Mouse (Mus musculus): Measurements from ENCODE around the gene Bloc1s4. TPM values are rescaled to one million over a fixed set of nuclear protein-coding genes. Genes with fewer than 3 reads are reported as not detected.
A peak's percentile ranks its signal among the peaks of the same experiment; 100 is the strongest.

Bloc1s4 gene
- polyA plus RNA-seq, 1 experiment from 2014 or later = 24.9 TPM

DNA sequence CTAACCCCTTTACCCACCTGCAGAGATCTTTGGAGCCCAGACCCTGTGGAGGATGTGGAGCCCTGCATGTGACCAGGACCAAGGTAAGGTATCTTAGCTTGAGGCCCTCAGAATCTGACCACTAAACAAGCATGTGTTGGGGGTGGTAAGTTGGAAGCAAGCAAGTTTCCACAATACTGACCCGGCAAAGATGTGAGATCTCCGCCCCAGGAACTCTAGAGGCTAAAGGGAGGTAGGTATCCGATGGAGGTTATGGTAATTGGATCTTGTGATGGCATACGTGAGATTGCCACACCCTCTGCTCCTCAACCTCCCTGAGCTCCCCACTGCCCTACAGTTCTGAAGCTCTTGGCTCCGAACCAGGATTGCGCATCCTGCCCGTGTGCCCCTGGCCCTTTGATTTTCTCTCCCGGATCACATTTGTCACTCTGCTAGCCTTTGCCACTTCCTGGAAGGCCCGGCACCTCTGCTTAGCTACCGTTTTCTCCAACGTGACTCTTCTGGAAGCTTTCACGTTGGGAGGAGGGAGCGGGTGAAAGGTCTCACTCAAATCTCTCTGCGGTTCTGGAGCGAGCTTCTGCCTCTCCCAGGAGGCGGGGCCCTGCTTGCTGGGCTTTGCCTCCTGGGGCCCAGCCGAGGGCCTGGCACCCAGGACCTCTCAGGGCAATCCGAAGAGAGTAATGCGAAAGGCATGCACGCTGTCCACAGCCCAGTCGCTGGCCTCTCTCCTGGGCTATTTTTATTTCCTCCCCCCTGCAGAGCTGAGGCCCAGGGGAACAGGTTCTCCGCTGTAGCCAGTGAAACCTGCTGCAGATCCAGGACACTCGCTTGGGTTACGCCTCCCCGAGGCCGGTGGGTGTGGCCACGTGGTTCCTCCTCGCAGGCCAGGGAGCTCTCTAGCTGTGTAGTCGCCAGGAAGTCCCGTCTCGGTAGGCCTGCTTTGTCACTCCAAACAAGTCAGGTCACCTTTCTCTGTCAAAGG, 35.6 kb downstream of the Bloc1s4 start:
- 5% methylated on average over 31 of the region's 31 CpGs for WGBS
- Histone ChIP-seq H3K4me3 (ENCODE audit: low read length) (peak overlapping the region; percentile 41), H3K27me3 (ENCODE audit: insufficient read depth, low read length) (no peaks in the 10 kb centered on the region), H3K36me3 (ENCODE audit: insufficient read depth, low read length) (no peaks in the 10 kb centered on the region), H3K27ac (ENCODE audit: low read length) (peak overlapping the region; percentile 85), H3K4me2 (replicated peaks; ENCODE audit: low read depth, low read length) (peak overlapping the region; percentile 74), H3K9ac (replicated peaks; ENCODE audit: low read length) (peak overlapping the region; percentile 61), H3K4me1 (ENCODE audit: insufficient read depth, low read length) (peaks cover 11% of the 10 kb centered on the region), H3K9me3 (ENCODE audit: low read length) (no peaks in the 10 kb centered on the region)
- ATAC-seq (ENCODE audit: low FRiP score, low TSS enrichment) = peak; percentile 96

DNA sequence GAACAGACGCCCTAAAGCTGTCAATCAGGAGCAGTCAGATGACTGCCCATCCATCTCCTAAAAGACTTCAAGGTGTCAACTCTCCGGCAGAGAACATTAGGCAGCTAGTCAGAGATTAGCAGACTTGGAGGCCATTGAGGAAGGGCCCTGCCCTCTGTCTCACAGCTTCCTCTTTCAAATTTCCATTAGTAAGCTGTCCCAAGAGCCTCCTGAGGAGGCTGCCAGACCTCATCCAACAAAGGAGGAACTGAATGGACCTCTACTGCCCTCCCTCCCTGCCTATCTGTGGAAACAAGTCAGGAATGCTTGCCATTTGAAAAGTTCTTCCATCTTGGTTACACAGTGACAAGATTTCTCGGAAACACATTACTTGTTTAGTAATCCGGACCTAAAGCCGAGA, 36.6 kb downstream of the Bloc1s4 start:
- WGBS = 64% methylated on average over 5 of the region's 5 CpGs
- Histone ChIP-seq H3K4me1 (ENCODE audit: insufficient read depth, low read length) (peaks cover 11% of the 10 kb centered on the region), H3K4me2 (replicated peaks; ENCODE audit: low read depth, low read length) (no peak overlapping the region), H3K27ac (ENCODE audit: low read length) (peak overlapping the region; percentile 85; the same call in 1 of the 2 replicates), H3K9me3 (ENCODE audit: low read length) (no peaks in the 10 kb centered on the region), H3K9ac (replicated peaks; ENCODE audit: low read length) (no peak overlapping the region), H3K27me3 (ENCODE audit: insufficient read depth, low read length) (no peaks in the 10 kb centered on the region), H3K36me3 (ENCODE audit: insufficient read depth, low read length) (no peaks in the 10 kb centered on the region), H3K4me3 (ENCODE audit: low read length) (no peak overlapping the region)
- no peak for ATAC-seq (ENCODE audit: low FRiP score, low TSS enrichment)

DNA sequence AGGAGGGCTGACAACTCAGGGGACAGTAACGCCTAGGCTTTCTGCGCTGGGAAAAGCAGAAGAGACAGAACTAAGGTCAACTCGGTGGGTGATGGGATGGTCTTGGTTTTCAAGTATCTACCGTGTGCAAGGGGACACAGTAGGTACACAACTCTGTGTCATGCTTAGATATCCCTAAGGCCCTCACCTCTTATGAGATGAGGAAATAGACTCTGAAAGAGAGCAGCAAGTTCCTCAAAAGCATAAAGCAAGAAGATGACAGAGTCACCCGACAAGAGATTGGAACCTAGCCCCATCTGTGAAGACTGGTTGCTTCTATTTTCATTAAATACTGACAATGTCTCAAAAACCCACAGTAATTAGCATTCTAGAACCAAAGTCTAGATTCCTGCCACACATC, 42.7 kb downstream of the Bloc1s4 start:
- no peak overlapping the region for H3K9ac ChIP-seq (replicated peaks; ENCODE audit: low read length)
- ATAC-seq (ENCODE audit: low FRiP score, low TSS enrichment) = no peak
- whole genome bisulfite sequencing = 83% methylated on average over 5 of the region's 5 CpGs
- H3K36me3 ChIP-seq (ENCODE audit: insufficient read depth, low read length) = no peaks in the 10 kb centered on the region
- no peak overlapping the region for H3K27ac ChIP-seq (ENCODE audit: low read length)
- no peaks in the 10 kb centered on the region for H3K9me3 ChIP-seq (ENCODE audit: low read length)
- no peak overlapping the region for H3K4me2 ChIP-seq (replicated peaks; ENCODE audit: low read depth, low read length)
- no peaks in the 10 kb centered on the region for H3K4me1 ChIP-seq (ENCODE audit: insufficient read depth, low read length)
- H3K27me3 ChIP-seq (ENCODE audit: insufficient read depth, low read length) = no peaks in the 10 kb centered on the region
- H3K4me3 ChIP-seq (ENCODE audit: low read length) = no peak overlapping the region

DNA sequence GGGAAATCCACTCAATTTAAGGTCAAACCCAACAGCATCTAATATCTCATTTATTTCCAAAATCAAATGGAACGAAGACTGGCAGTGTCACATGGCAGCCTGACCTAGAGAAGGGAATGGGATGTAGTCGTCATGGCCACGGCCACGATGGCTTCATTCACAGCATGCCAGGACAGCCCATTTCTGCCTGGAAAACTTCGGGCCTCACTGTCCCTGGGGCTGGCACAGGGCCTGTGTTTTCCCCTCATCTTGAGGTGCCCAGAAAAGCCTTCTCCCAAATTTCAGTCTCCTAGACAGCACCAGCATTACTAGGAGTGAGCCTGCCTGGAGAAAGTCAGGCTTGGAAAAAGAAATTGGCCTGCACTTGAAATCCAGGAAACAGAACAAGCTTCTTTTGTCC, 43.1 kb downstream of the Bloc1s4 start:
- WGBS = 92% methylated on average over 5 of the region's 5 CpGs
- no peak overlapping the region for H3K9ac ChIP-seq (replicated peaks; ENCODE audit: low read length)
- ATAC-seq (ENCODE audit: low FRiP score, low TSS enrichment) = no peak
- H3K36me3 ChIP-seq (ENCODE audit: insufficient read depth, low read length) = no peaks in the 10 kb centered on the region
- no peak overlapping the region for H3K4me3 ChIP-seq (ENCODE audit: low read length)
- no peak overlapping the region for H3K4me2 ChIP-seq (replicated peaks; ENCODE audit: low read depth, low read length)
- H3K27me3 ChIP-seq (ENCODE audit: insufficient read depth, low read length) = no peaks in the 10 kb centered on the region
- H3K9me3 ChIP-seq (ENCODE audit: low read length) = no peaks in the 10 kb centered on the region
- no peaks in the 10 kb centered on the region for H3K4me1 ChIP-seq (ENCODE audit: insufficient read depth, low read length)
- H3K27ac ChIP-seq (ENCODE audit: low read length) = no peak overlapping the region

DNA sequence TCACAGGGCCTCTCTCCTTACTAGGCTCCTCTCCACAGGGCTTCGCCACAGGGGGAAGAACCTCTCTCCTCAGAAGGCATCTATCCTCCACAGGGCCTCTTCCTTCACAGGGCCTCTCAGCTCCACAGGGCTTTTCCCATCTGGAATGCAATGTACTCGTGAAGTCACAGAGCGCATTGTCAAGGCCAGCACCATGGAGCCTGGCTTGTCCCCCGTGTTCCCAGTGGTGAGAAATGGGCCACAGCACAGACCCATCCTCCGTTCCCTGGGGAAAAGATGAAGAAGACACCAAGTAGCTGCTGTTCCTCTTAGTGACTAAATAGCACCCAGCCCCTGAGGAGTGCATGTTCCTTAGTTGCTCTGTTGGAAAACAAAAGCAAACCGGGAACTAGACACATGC, 43.8 kb downstream of the Bloc1s4 start:
- ATAC-seq (ENCODE audit: low FRiP score, low TSS enrichment) = no peak
- Histone ChIP-seq H3K9me3 (ENCODE audit: low read length) (no peaks in the 10 kb centered on the region), H3K27me3 (ENCODE audit: insufficient read depth, low read length) (no peaks in the 10 kb centered on the region), H3K4me2 (replicated peaks; ENCODE audit: low read depth, low read length) (no peak overlapping the region), H3K36me3 (ENCODE audit: insufficient read depth, low read length) (no peaks in the 10 kb centered on the region), H3K4me1 (ENCODE audit: insufficient read depth, low read length) (no peaks in the 10 kb centered on the region), H3K27ac (ENCODE audit: low read length) (no peak overlapping the region), H3K9ac (replicated peaks; ENCODE audit: low read length) (no peak overlapping the region), H3K4me3 (ENCODE audit: low read length) (no peak overlapping the region)
- WGBS = 81% methylated on average over 6 of the region's 6 CpGs

DNA sequence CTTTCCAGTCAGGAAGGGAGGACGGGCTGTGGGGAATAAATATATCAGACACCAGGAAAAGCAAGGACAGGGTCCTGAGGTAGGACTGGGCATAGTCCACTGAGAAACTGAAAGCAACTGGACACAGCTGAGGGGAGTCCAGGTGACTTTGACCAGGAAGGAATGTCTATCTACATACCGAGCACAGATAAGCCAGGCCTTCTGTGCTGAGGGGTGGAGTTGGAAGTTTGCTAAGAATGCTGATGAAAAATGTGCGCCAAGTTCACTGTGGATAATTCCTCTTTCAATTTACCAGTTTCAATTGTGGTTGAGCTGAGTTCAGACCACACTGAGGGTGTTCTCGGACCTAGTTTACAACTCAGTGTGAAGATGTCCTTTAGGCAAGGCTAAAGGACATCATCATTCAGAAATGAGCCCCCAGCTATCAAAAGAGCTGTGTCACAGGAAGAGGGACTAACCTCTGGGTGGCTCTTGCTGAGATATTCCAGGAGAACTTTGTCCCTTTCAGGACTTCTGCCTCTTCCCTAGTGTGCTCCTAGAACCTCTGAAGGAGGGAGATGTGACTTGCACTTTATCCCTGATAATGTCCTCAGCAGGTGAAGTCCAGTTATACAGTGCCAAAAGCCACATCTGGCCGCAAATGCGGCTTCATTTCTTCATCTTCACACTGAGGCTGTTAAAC, 47.4 kb downstream of the Bloc1s4 start:
- Histone ChIP-seq H3K4me1 (ENCODE audit: insufficient read depth, low read length) (peaks cover 5% of the 10 kb centered on the region; the same call in 1 of the 2 replicates), H3K9ac (replicated peaks; ENCODE audit: low read length) (no peak overlapping the region), H3K4me3 (ENCODE audit: low read length) (no peak overlapping the region), H3K36me3 (ENCODE audit: insufficient read depth, low read length) (no peaks in the 10 kb centered on the region), H3K4me2 (replicated peaks; ENCODE audit: low read depth, low read length) (no peak overlapping the region), H3K27ac (ENCODE audit: low read length) (no peak overlapping the region), H3K9me3 (ENCODE audit: low read length) (no peaks in the 10 kb centered on the region), H3K27me3 (ENCODE audit: insufficient read depth, low read length) (no peaks in the 10 kb centered on the region)
- WGBS = 65% methylated on average over 6 of the region's 6 CpGs
- ATAC-seq (ENCODE audit: low FRiP score, low TSS enrichment) = no peak

DNA sequence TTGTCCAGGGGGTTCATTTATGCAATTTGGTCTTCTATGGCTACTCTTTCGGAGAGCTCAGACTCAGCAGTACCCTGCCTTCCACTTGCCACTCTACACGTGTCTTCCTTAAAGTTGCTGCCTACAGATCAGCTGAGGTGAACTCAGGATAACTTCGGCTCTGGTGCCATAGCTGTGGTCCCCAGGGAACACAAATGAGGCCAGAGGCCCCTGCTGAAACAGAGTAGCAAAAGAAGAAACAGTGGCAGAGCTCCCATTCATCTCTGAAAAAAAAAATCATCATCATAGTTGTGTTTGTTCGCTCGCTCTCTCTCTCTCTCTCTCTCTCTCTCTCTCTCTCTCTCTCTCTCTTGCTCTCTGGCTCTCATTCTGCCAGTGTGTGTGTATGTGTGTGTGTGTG, 49.8 kb downstream of the Bloc1s4 start:
- Histone ChIP-seq H3K4me2 (replicated peaks; ENCODE audit: low read depth, low read length) (no peak overlapping the region), H3K9ac (replicated peaks; ENCODE audit: low read length) (no peak overlapping the region), H3K4me1 (ENCODE audit: insufficient read depth, low read length) (peaks cover 13% of the 10 kb centered on the region), H3K9me3 (ENCODE audit: low read length) (no peaks in the 10 kb centered on the region), H3K4me3 (ENCODE audit: low read length) (no peak overlapping the region), H3K36me3 (ENCODE audit: insufficient read depth, low read length) (no peaks in the 10 kb centered on the region), H3K27me3 (ENCODE audit: insufficient read depth, low read length) (no peaks in the 10 kb centered on the region), H3K27ac (ENCODE audit: low read length) (no peak overlapping the region)
- no peak for ATAC-seq (ENCODE audit: low FRiP score, low TSS enrichment)
- WGBS = 69% methylated on average over 5 of the region's 5 CpGs

DNA sequence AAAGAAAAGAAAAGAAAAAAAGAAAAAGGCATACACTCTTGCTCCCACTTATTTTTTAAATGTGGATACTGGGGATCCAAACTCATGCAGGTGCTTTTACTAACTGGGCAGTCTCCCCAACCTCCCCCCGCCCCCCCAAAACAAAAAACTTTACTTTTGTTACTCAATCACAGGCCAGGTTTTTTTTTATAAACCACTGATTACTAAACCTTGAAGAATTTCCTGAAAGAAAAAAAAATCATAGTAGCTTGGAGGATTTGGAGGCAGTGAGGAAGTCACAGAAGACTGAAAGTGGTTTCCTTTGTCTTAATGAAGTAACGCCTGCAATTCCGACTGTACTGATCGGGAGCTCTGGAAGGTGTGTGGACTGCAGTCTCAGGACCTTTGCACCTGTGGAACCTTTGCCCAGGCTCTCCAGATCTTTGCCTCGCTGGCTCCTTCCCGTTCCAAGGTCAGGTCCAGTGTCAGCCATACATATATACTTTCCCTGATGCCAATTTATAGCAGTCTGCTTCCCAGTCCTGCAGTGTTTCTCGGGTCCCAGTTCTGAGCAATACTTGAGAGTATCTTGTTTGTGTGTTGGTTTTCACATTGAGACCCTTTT, 50.3 kb downstream of the Bloc1s4 start:
- Histone ChIP-seq H3K27me3 (ENCODE audit: insufficient read depth, low read length) (no peaks in the 10 kb centered on the region), H3K4me3 (ENCODE audit: low read length) (no peak overlapping the region), H3K9me3 (ENCODE audit: low read length) (no peaks in the 10 kb centered on the region), H3K36me3 (ENCODE audit: insufficient read depth, low read length) (no peaks in the 10 kb centered on the region), H3K4me1 (ENCODE audit: insufficient read depth, low read length) (peaks cover 18% of the 10 kb centered on the region), H3K9ac (replicated peaks; ENCODE audit: low read length) (no peak overlapping the region), H3K4me2 (replicated peaks; ENCODE audit: low read depth, low read length) (no peak overlapping the region), H3K27ac (ENCODE audit: low read length) (no peak overlapping the region)
- ATAC-seq (ENCODE audit: low FRiP score, low TSS enrichment) = no peak
- WGBS = 62% methylated on average over 7 of the region's 7 CpGs
